Mouse (Mus musculus): ENCODE data around the gene Zfr.

DNA sequence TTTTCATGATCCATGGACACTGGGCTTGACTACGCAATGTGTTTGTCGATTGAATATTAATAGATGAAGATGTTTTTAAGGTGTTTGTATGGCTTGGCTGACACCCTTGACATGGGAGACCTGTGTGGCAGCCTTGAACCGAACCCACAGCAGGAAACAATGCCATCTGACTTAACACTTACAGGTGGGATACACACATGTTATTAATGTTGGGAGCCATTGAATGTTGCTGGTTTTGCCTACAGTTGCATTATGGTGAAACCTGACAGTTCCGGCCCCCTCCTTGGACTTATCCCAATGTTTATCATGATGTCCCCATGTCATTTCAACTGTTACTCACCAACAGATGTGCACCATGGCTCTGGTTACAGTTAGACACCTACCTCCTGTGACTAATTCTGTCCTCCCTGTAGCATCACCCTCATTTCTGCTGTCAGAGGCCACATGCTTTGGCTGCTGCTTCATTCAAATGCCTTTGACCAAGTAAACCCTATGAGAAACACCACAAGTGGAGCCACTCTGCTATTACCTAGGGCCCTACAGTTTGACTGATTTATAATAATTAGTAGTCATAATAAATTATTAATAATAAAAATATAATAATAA, 23.6 kb upstream of the Zfr start:
- TF ChIP-seq CTCF (IDR thresholded peaks at IDR 0.05; ENCODE audit: borderline replicate concordance, control insufficient read depth, extremely low read depth, insufficient read depth, low read length, poor library complexity) (no peak), POLR2A (IDR thresholded peaks at IDR 0.05; ENCODE audit: control insufficient read depth, extremely low read depth, insufficient read depth, low read length, poor library complexity) (no peak)
